Mouse (Mus musculus) adrenal gland (tissue): ENCODE data around the gene Cav2.

Experiments
- intact Hi-C: fragments of 180-260 bp; cut with DNase I; formaldehyde crosslinking; loops from one replicate; pipeline ENCODE4 v1.15.1; 2025
- long read RNA-seq, 2 experiments: library from polyadenylated mRNA; unstranded; transcript quantifications; one replicate each; pipeline ENCODE4 v2.0.0; 2020; ENCODE audit warnings: borderline replicate concordance in 1 of 2; ENCODE audit not compliant: insufficient replicate concordance in 1 of 2

The Cav2 gene
- long read RNA-seq, experiment 1, transcript Cav2-201 (3 exons, 2,733 nt), result major isoform, 28 of 29 reads
- long read RNA-seq, experiment 1, partial matches to known transcripts, result 0 of 29 reads
- long read RNA-seq, experiment 1, other reads (novel, unspliced or antisense), result 1 of 29 reads
- long read RNA-seq, experiment 2, transcript Cav2-201 (3 exons, 2,733 nt), result major isoform, 7 of 9 reads
- long read RNA-seq, experiment 2, partial matches to known transcripts, result 0 of 9 reads
- long read RNA-seq, experiment 2, other reads (novel, unspliced or antisense), result 0 of 9 reads

DNA sequence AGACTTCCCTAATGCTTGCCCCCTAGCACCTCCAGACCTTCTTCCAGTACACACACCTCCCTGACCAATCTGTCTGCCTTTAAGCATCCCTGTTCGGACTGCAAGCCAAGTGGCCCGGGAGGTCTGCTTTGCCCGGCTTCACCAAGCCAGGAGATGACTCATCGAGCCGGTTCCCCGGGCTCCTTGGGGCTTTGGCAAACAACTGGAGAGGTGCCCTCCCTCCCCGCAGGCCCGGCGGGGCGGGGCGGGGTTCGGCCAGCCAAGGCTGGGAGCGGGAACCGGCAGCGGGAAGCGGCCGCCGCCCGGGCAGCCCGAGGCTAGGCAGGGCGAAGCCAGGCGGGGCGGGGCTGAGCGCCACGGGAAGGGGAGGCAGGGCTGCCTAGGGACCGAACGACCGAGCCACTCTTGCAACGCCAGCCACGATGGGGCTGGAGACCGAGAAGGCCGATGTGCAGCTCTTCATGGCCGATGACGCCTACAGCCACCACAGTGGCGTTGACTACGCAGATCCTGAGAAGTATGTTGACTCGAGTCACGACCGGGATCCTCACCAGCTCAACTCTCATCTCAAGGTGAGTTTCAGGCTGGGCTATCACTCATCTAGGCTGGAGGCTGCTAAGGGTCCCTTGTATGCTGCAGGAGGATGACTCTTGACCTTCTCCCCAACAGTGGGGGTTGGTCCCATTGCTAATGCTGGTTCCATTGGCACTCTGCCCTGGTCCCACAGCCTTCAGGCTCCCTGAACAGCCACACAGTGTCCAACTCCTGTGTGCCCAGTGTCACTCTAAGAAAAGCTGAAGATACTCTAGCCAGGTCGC, at the start of gene Cav2:
Cav2 (plus strand) TSS at position 247 of the 818 bp plus-strand sequence.
- intact Hi-C loops, result no loop called here

- intact Hi-C loops, result no loop called here
Observed at GRCm38 (mm10) chr6:17239693-17240092, 41.3 kb upstream of the Cav2 start.

DNA sequence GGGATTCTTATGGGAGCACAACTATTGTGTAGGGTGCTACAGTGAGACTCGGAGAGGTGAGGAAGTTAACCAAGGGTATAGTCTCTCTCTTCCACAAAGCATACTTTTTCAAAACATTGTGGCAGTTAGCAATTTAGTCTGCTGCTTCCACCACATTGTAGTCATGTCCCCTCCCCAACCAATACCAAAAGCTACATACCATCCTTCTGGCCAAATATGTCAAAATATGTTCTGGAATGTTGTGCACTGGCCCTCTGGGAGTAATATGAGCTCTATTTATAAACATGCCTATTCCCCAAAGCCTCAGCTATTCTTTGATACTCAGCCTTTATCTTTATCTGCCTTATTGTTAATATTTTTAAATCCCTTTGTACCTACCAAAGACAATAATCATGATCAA, 40.0 kb upstream of the Cav2 start:
- intact Hi-C loops, result no loop called here

- intact Hi-C loops, result no loop called here
Observed at GRCm38 (mm10) chr6:17246959-17247358, 34.0 kb upstream of the Cav2 start.

DNA sequence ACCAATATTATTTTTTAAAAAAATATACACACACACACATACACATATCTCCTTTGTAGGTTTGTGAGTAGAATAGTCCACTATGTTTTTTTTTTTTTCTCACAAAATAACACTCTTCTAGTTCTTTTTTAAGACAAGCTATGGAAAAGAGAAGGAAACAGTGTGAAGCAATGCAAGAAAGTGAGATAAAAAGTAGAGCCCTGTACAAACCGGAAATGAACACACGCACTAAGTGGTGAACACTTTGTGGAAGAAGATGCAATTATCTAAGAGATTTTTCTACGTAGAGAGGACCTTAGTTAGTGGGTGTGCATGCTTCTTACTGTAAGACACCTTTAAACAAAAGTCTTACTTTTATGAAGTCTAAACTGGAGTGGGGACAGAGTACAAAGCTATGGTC, 33.3 kb upstream of the Cav2 start:
- intact Hi-C loops, result no loop called here

DNA sequence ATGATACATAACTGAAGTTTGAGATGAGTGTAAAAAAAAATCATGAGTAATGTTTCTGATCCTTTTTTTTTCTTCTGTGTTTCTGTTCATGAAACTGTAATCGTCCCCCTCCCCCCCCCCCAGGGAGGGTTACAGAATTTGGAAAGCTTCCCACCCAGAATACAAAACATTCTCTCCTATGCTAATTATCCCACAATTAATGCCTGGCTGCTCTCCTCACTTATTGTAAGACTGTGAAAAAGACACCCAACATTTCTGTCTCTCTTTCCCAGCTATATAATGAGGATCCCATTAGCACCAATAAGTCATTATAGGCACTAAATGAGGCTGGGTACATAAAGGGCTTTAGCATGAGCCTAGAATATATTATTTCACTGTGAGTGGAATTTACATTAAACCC, 32.7 kb upstream of the Cav2 start:
- intact Hi-C loops, result no loop called here

- intact Hi-C loops, result no loop called here
Observed at GRCm38 (mm10) chr6:17251958-17252357, 29.0 kb upstream of the Cav2 start.

DNA sequence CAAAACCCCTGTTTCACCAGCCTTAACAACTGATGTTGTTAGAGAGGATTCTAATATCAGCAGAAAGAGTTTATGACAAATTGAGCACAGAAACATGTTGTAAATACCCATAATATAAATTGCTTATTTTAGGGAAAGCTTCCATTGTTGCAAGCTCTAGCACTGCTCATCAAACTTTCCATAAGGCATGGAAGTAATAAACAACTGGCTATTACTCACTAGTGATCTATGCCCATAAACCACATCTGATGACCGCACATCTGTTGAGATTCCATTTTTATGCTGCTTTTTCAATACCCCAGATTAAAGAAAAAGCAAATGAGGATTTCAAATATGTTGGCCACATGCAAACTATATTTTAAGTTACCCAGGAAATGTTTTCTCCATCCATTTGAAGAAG, 22.8 kb upstream of the Cav2 start:
- intact Hi-C loops, result no loop called here

DNA sequence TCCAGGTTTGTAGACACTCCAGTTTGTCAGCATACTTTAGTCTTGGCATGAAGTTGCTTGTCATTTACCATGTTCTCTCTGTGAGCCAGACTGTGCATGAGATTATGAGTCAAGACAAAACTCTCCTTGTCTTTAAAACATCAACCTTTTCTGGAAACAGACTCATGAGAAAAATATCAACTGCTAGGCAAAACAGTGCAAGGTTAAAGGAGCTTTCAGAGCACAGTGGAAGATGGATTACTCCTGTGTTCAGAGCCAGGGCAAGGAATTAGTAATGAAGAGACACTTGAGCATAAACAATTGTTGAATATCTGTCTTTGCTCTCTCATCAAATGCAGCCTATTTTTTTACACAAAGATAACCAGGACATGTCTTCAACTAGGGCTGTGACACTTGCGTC, 22.1 kb upstream of the Cav2 start:
- intact Hi-C loops, result no loop called here

DNA sequence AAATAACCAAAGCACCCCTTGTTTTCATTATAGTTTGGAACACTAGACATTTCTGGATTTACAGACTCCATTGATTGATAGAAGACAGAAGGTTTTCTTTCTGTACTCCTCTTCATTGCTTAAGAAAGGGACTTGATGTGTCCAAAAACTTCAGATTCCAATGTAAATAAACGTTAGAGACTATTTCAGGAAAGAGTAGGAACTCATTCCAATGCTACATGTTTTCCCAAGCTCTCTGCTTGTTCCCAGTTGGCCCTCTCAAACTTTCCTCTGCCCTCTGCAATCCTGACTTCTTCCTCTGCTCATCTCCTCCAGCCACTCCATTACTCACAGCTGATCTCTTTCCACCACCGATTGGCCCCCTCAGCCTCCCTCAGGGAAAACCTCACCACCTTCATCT, 18.2 kb upstream of the Cav2 start:
- intact Hi-C loops, result no loop called here

- intact Hi-C loops, result no loop called here
Observed at GRCm38 (mm10) chr6:17265043-17265442, 15.9 kb upstream of the Cav2 start.

GRCm38 (mm10) chr6:17266466-17266865, 14.5 kb upstream of the Cav2 start:
- intact Hi-C loops, result no loop called here

GRCm38 (mm10) chr6:17278366-17278765, 2.6 kb upstream of the Cav2 start:
- intact Hi-C loops, result no loop called here

DNA sequence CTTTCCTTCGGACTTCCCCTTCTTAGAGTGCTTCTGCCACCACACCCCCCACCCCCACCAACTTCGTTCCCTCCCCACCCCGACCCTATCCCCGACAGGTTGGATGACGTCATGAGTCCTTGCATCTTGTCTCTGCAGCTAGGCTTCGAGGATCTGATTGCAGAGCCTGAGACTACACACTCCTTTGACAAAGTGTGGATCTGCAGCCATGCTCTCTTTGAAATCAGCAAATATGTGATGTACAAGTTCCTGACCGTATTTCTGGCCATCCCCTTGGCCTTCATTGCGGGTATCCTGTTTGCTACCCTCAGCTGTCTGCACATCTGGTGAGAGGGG, 740 bp downstream of the Cav2 start:
- intact Hi-C loops, result no loop called here

- intact Hi-C loops, result no loop called here
Observed at GRCm38 (mm10) chr6:17282159-17282558, 1.2 kb downstream of the Cav2 start.

- intact Hi-C loops, result no loop called here
Observed at GRCm38 (mm10) chr6:17283834-17284233, 2.8 kb downstream of the Cav2 start.

DNA sequence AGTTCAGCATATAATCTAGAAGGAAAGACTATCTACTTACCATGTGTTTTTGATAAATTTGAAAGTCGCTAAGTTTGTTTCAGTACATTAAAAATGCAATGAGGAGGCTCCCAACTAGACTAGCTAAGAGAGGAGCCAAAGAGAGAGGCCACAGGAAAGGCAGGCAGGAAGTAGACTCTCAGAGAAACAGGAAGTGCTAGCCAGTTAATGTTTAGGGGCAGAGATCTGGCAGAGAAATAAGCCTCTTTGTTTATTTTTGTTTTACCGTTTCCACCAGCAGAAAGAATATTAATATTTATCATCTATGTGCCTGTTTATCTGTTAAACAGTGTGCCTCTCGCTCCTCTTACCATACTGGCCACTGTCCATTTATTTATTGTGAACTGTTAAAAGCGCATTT, 5.4 kb downstream of the Cav2 start:
- intact Hi-C loops, result no loop called here

DNA sequence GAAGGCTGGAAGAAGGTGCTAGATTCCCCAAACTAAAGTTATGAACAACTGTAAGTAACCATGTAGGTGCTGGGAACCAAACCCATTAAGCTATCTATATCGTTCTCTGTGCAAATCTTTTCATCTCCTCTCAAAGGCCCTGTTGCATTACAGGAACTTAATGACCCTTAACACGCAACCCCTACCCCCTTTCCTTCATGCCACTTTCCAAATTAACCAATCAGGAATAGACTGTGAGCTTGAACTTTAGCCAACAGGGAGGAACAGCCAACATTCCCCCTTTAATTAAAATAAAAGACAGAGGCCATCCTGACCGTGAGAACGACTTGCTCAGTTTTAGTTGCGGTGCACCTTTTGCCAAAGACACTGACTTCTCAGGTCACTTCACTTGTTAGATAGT, 14.1 kb downstream of the Cav2 start:
- intact Hi-C loops, result no loop called here

GRCm38 (mm10) chr6:17305954-17306601, 25.1 kb downstream of the Cav2 start, which contains the start of gene Cav1:
Gene Cav1 (plus strand): TSS chr6:17306335.
- intact Hi-C loops, result loop anchor here (5.0 kb wide), 2 partner anchors 134 to 199 kb away; no protein-coding TSS in a partner anchor

DNA sequence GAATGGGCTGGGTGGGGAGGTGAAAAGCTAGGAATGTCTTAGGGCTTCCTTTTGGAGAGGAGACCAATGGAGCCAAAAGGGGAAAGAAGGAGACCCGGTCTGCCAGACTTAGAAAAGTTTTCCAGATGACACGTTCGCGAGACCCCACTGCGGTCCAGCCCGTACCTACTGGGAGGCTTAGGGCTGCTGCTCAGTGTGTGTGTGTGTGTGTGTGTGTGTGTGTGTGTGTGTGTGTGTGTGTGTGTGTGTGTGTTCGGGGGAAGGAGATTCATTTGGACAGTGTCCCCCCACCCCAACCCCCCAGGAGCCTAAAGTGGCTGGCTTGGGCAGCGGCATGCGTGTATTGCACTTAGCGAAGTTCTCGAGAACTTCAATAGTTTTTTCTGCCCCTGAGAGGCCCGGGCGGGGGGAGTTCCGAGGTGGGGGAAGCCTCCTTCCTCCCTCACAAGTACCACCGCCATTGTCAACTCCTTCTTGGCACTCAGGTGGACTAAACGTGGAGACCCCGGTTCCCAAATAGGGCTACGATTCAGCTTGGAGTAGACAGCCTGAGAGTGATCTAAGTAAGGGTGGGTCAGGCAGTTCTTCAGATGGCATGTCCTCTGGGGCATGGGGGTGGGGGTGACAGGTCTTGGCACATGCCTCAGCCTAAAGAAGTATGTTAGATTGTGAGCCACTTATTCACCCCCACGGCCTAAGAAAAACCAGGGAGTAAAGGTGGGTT, 25.8 kb downstream of the Cav2 start:
- intact Hi-C loops, result loop anchor here (5.0 kb wide), 2 partner anchors 134 to 199 kb away; no protein-coding TSS in a partner anchor

DNA sequence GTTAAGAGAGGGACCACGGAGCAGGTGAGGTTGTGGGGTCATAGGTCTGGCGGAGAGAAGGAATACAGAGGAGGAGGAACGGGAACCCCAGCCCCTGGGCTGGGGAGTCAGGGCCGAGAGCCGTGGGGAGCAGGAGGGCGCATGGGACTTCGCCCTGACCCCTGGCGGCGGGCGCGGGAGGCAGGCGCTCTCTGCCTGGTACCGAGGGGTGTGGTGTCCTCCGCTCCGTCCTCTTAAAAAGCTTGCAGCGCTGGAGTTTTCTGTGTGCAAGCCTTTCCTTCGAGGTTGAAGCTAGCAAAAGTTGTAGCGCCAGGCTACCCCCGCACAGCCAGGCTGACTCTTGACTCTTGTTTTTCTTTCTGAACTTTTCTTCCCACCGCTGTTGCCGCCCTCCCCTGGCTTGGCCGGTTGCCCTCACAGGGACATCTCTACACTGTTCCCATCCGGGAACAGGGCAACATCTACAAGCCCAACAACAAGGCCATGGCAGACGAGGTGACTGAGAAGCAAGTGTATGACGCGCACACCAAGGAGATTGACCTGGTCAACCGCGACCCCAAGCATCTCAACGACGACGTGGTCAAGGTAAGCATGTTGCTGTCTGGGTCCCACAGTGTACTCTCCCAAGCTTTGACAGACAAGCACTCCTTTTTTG, 26.6 kb downstream of the Cav2 start:
- intact Hi-C loops, result loop anchor here (5.0 kb wide), 2 partner anchors 135 to 200 kb away; no protein-coding TSS in a partner anchor
